Mouse (Mus musculus) liver, embryonic 14.5 days (tissue): ENCODE data around the gene Birc7.

Source experiments
- CTCF ChIP-seq: IDR thresholded peaks from 2 replicates; pipeline ENCODE4 v1.5.1; 2016; ENCODE audit warnings: antibody characterized with exemption, low read depth, control low read depth
- EP300 ChIP-seq: IDR thresholded peaks from 2 replicates; pipeline ENCODE4 v1.6.1; 2016; ENCODE audit warnings: antibody characterized with exemption, low read depth

DNA sequence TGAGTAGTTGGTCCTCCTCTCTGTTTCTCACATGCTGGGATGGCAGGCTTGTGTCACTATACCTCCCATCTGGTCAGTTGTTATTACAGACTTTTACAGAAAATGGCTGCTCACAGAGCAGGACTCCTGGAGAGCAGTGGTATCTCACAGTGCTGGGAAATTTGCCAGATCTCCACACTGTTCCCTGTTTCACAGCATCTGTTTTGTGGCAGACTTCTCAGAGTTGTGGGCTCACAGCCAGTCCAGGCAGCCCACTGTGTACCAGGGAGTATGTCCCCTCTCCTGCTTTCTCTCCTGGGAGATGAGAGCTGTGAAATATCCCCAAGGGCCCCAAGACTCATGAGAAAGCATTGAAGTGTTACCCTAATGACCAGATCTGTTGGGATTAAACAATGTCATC, 13.0 kb downstream of the Birc7 start:
- TF ChIP-seq CTCF, result no peak
- no peak for TF ChIP-seq EP300
